12 mouse cellular contexts compared by ENCODE assay signal in the genomic region with DNA sequence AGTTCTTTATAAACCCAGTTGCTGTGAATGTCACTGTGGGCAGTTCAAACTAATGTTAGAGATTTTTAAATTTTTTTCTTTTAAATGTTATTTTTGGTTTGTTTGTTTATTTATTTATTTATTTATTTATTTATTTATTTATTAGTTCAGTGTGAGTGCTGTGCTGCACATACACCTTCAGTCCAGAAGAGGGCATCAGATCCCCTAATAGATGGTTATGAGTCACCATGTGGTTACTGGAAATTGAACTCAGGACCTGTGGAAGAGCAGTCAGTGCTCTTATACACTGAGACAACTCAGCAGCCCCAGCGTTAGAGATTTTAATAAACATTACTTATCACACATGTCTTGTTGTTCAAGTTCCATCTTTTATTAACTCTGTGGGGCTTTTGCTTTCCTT. TPM values are rescaled to one million over a fixed set of nuclear protein-coding genes. Genes with fewer than 3 reads are reported as not detected.
A peak's percentile ranks its signal among the peaks of the same experiment; 100 is the strongest.
DNase-seq lines count a peak whose midpoint lies in the region; ATAC-seq lines count a peak whose summit lies in the region.
"Had no signal": no experiment of that assay in that cellular context is flagged by ENCODE, and none has a peak within 500 bp of the region (broad histone marks: within the 10 kb centered on the region; RNA-seq: fewer than 3 reads in every experiment).

No protein-coding gene starts in this region.

- no peaks in the 10 kb centered on the region for H3K27me3 ChIP-seq in midbrain, embryonic 10.5 days (ENCODE audit: low read depth, poor library complexity, severe bottlenecking)
- H3K27me3 ChIP-seq: embryonic facial prominence, embryonic 12.5 days; hindbrain, embryonic 12.5 days had no signal

- no peak for ATAC-seq in megakaryocyte-erythroid progenitor cell, adult 5-6 weeks (replicated peaks; ENCODE audit: low FRiP score, low TSS enrichment, poor library complexity, severe bottlenecking)
- ATAC-seq: forebrain, embryonic 16.5 days had no signal

- H3K9me3 ChIP-seq in midbrain, embryonic 10.5 days (replicated peaks) = no peaks in the 10 kb centered on the region
- H3K9me3 ChIP-seq: embryonic facial prominence, embryonic 12.5 days; hindbrain, embryonic 12.5 days had no signal

- no peaks in the 10 kb centered on the region for H3K4me1 ChIP-seq in midbrain, embryonic 10.5 days
- H3K4me1 ChIP-seq: embryonic facial prominence, embryonic 12.5 days; hindbrain, embryonic 12.5 days had no signal

- no peak overlapping the region for H3K4me3 ChIP-seq in midbrain, embryonic 10.5 days
- H3K4me3 ChIP-seq: embryonic facial prominence, embryonic 12.5 days; hindbrain, embryonic 12.5 days had no signal

- 81% methylated on average over 1 of the region's 1 CpGs for WGBS in midbrain, embryonic 10.5 days

- peak; percentile 9 for DNase-seq in kidney, postnatal 10 days
- no peak for DNase-seq in kidney, adult 11 months
- peak; percentile 2 for DNase-seq in urinary bladder, postnatal 14 days (ENCODE audit: low spot score)
- DNase-seq in urinary bladder, postnatal 36 days (ENCODE audit: low spot score in 2 of 2) = no peak
- peak; percentile 19 for DNase-seq in brain, adult 2 months (ENCODE audit: low read depth, low spot score)
- DNase-seq in midbrain, embryonic 10.5 days (ENCODE audit: low spot score) = no peak
- DNase-seq: cerebellum, adult 8-10 months; lung, adult 18-20 months had no signal

- no peaks in the 10 kb centered on the region for H3K36me3 ChIP-seq in midbrain, embryonic 10.5 days
- H3K36me3 ChIP-seq: embryonic facial prominence, embryonic 12.5 days; hindbrain, embryonic 12.5 days had no signal

- H3K27ac ChIP-seq in midbrain, embryonic 10.5 days (replicated peaks) = no peak overlapping the region
- H3K27ac ChIP-seq: embryonic facial prominence, embryonic 12.5 days; hindbrain, embryonic 12.5 days had no signal

RNA-seq across cellular contexts. Expression of gene Mtmr1, which starts 12.5 kb away (rescaled TPM):
- 5.9 and 7.5 TPM in 2 replicates for polyA plus RNA-seq in midbrain, embryonic 10.5 days (2016; fragmentation: Nextera tagmentation; extraction: Ambion mirVana)
- total RNA-seq in megakaryocyte-erythroid progenitor cell, adult 5-6 weeks (2014; fragmentation: Nextera tagmentation) = 18.2 and 20.3 TPM in 2 replicates
- 23.1 and 24.2 TPM in 2 replicates for total RNA-seq in megakaryocyte-erythroid progenitor cell, adult 5-6 weeks (2017)

Comparison
In these comparisons a context has a peak if more than half of its experiments do, and no peak if none do; other contexts are left out.
1. DNase-seq: peak in kidney, postnatal 10 days (single experiment), urinary bladder, postnatal 14 days (single experiment) and brain, adult 2 months (single experiment); none in kidney, adult 11 months (single experiment), urinary bladder, postnatal 36 days (0 of 2) and midbrain, embryonic 10.5 days (single experiment).